17 mouse cellular contexts compared by ENCODE assay signal in genomic region chr1:166167405-166167804, GRCm38 (mm10). TPM values are rescaled to one million over a fixed set of nuclear protein-coding genes. Genes with fewer than 3 reads are reported as not detected.
"Had no signal": no experiment of that assay in that cellular context is flagged by ENCODE, and none has a peak within 500 bp of the region (broad histone marks: within the 10 kb centered on the region; RNA-seq: fewer than 3 reads in every experiment).

No protein-coding gene starts in this region.

- H3K9ac ChIP-seq: kidney, embryonic 15.5 days; limb, embryonic 15.5 days; liver, embryonic 15.5 days; lung, embryonic 14.5 days had no signal

- H3K27me3 ChIP-seq: limb, embryonic 15.5 days; liver, embryonic 15.5 days had no signal

- H3K27ac ChIP-seq: kidney, embryonic 15.5 days; limb, embryonic 15.5 days; liver, embryonic 15.5 days; macrophage; stomach, postnatal 0 days had no signal

- H3K9me3 ChIP-seq: kidney, embryonic 15.5 days; limb, embryonic 15.5 days; liver, embryonic 15.5 days had no signal

- H3K36me3 ChIP-seq: kidney, embryonic 15.5 days; limb, embryonic 15.5 days; liver, embryonic 15.5 days had no signal

- H3K4me2 ChIP-seq: kidney, embryonic 15.5 days; limb, embryonic 15.5 days; liver, embryonic 15.5 days; lung, embryonic 14.5 days had no signal

- DNase-seq: kidney, adult 2 months; kidney, postnatal 14 days; lung, embryonic 14.5 days; lung, postnatal 10 days; midbrain, embryonic 14.5 days; thymus, postnatal 4 days had no signal

- H3K4me1 ChIP-seq: kidney, embryonic 15.5 days; limb, embryonic 15.5 days; liver, embryonic 15.5 days had no signal

- H3K4me3 ChIP-seq: kidney, embryonic 15.5 days; limb, embryonic 15.5 days; liver, embryonic 15.5 days had no signal

- ATAC-seq: intestine, embryonic 16.5 days had no signal

RNA-seq across cellular contexts. Expression of gene Gpa33, which starts 37.4 kb away (rescaled TPM):
- total RNA-seq: layer of hippocampus, postnatal 14 days; left cerebral cortex, adult 18-20 months; left cerebral cortex, postnatal 25 days; monocyte, adult 5-6 weeks; neutrophil, adult 5-6 weeks had no signal
- polyA plus RNA-seq: lung, embryonic 14.5 days; macrophage; midbrain, embryonic 14.5 days had no signal

RNA-seq across cellular contexts. Expression of gene Dusp27, which starts 39.7 kb away (rescaled TPM):
- total RNA-seq: monocyte, adult 5-6 weeks; neutrophil, adult 5-6 weeks had no signal
